Mouse (Mus musculus) ES-E14 (cell line): ENCODE results near the gene Sirt4. TPM values are rescaled to one million over a fixed set of nuclear protein-coding genes. Genes with fewer than 3 reads are reported as not detected.
A peak's percentile ranks its signal among the peaks of the same experiment; 100 is the strongest.

ENCODE experiments used
- DNase-seq: peaks from one replicate; pipeline ENCODE4 v3.0.0-alpha.2; 2013; ENCODE audit warnings: low read depth, low spot score
- H3K27ac ChIP-seq: 2 replicates; pipeline ENCODE4 v1.5.1; 2012; ENCODE audit warnings: low read depth, mild to moderate bottlenecking, low read length, moderate library complexity, mixed read lengths; ENCODE audit not compliant: poor library complexity, insufficient read depth, severe bottlenecking
- H3K36me3 ChIP-seq: 2 replicates; pipeline ENCODE4 v1.6.1; 2012; ENCODE audit warnings: mild to moderate bottlenecking, low read length, moderate library complexity, mixed read lengths; ENCODE audit not compliant: control insufficient read depth, poor library complexity, insufficient read depth, severe bottlenecking
- H3K4me1 ChIP-seq, 2 experiments: fragments of 150-350 bp in 1 of 2; sonication (generic) in 1 of 2; 2 replicates each; pipeline ENCODE4 v1.6.1; 2012; ENCODE audit warnings: low read length in 2 of 2, mild to moderate bottlenecking in 1 of 2, mixed read lengths in 1 of 2; ENCODE audit not compliant: control insufficient read depth in 2 of 2, insufficient read depth in 2 of 2, poor library complexity in 1 of 2
- H3K4me3 ChIP-seq, 2 experiments: fragments of 150-350 bp in 1 of 2; sonication (generic) in 1 of 2; 2 replicates each; pipeline ENCODE4 v1.5.1; 2012; ENCODE audit warnings: low read length in 2 of 2, low read depth in 1 of 2, mild to moderate bottlenecking in 1 of 2, mixed read lengths in 1 of 2; ENCODE audit not compliant: insufficient read depth in 1 of 2, poor library complexity in 1 of 2, severe bottlenecking in 1 of 2
- H3K9ac ChIP-seq: 2 replicates; pipeline ENCODE4 v1.6.1; 2012; ENCODE audit warnings: low read depth, mild to moderate bottlenecking, low read length, mixed read lengths; ENCODE audit not compliant: poor library complexity, insufficient read depth, severe bottlenecking
- H3K9me3 ChIP-seq: fragments of 150-350 bp; sonication (generic); 2 replicates; pipeline ENCODE4 v1.6.1; 2012; ENCODE audit warnings: low read depth, mild to moderate bottlenecking, low read length; ENCODE audit not compliant: control insufficient read depth, insufficient read depth
- CHD2 ChIP-seq: IDR thresholded peaks from 2 replicates; pipeline ENCODE4 v1.6.1; 2014; ENCODE audit warnings: mild to moderate bottlenecking, low read depth, low read length, inconsistent platforms
- HCFC1 ChIP-seq: IDR thresholded peaks from 2 replicates; pipeline ENCODE4 v1.6.1; 2012; ENCODE audit warnings: low read length, inconsistent platforms, borderline replicate concordance; ENCODE audit not compliant: insufficient read depth
- MAFK ChIP-seq: IDR thresholded peaks from 2 replicates; pipeline ENCODE4 v1.6.1; 2014; ENCODE audit warnings: mild to moderate bottlenecking, low read depth, low read length, inconsistent platforms; ENCODE audit not compliant: insufficient read depth
- ZC3H11A ChIP-seq: IDR thresholded peaks from 2 replicates; pipeline ENCODE4 v1.6.1; 2012; ENCODE audit warnings: low read depth, mild to moderate bottlenecking, inconsistent platforms, low read length, borderline replicate concordance
- ZNF384 ChIP-seq: IDR thresholded peaks from 2 replicates; pipeline ENCODE4 v1.6.1; 2012; ENCODE audit warnings: low read depth, low read length, inconsistent platforms
- in situ Hi-C, 2 experiments: fragments of 600-800 bp; cut with MboI; formaldehyde crosslinking; loops; one replicate each; pipeline ENCODE4 v1.15.1; 2025; ENCODE audit warnings: low sequenced_read_pairs in 2 of 2, inconsistent platforms in 1 of 2; ENCODE audit not compliant: unreplicated experiment in 2 of 2
- total RNA-seq: library from RNA; depleted of rRNA; stranded (reverse); fragments of 300-350 nt; gene quantifications from 2 replicates; pipeline ENCODE4 v1.2.3, GENCODE M21; 2012

The Sirt4 gene
- total RNA-seq, 1 experiment, result 15.3 TPM

- in situ Hi-C loops, result no loop called here
- peak overlapping the region; percentile 44; the same call in 1 of the 2 replicates for H3K9ac ChIP-seq
- peaks cover 41% of the 10 kb centered on the region for H3K36me3 ChIP-seq
- no peak overlapping the region for H3K27ac ChIP-seq
- no peaks in the 10 kb centered on the region for H3K9me3 ChIP-seq
- DNase-seq, result no peak
- H3K4me1 ChIP-seq, result peaks cover 0 to 9% of the 10 kb centered on the region in 2 experiments; a peak in 1 of 4 replicates
- H3K4me3 ChIP-seq, result no peak overlapping the region
- TF ChIP-seq CHD2, result no peak
- no peak for TF ChIP-seq ZC3H11A
- TF ChIP-seq MAFK, result no peak
- TF ChIP-seq ZNF384, result no peak
- TF ChIP-seq HCFC1, result no peak
These were observed 14.7 kb downstream of the Sirt4 start for GRCm38 (mm10) chr5:115469791-115470190.

- peaks cover 26% of the 10 kb centered on the region for H3K36me3 ChIP-seq
- DNase-seq, result no peak
- peak within 1 kb of the TSS; percentile 84 to 95 for H3K4me3 ChIP-seq
- peak within 1 kb of the TSS; percentile 88 for H3K27ac ChIP-seq
- in situ Hi-C loops, result no loop called here
- H3K9me3 ChIP-seq, result no peaks in the 10 kb centered on the region
- peaks cover 0 to 10% of the 10 kb centered on the region in 2 experiments; a peak in 1 of 4 replicates for H3K4me1 ChIP-seq
- H3K9ac ChIP-seq, result peak within 1 kb of the TSS; percentile 89
- no peak for TF ChIP-seq CHD2
- no peak for TF ChIP-seq MAFK
- TF ChIP-seq HCFC1, result no peak
- no peak; the same call in 1 of the 2 replicates for TF ChIP-seq ZNF384
These were observed 18.7 kb downstream of the Sirt4 start, which contains the start of gene Pla2g1b for GRCm38 (mm10) chr5:115465642-115466420. Gene Pla2g1b, plus strand, starts transcription at chr5:115466262.

DNA sequence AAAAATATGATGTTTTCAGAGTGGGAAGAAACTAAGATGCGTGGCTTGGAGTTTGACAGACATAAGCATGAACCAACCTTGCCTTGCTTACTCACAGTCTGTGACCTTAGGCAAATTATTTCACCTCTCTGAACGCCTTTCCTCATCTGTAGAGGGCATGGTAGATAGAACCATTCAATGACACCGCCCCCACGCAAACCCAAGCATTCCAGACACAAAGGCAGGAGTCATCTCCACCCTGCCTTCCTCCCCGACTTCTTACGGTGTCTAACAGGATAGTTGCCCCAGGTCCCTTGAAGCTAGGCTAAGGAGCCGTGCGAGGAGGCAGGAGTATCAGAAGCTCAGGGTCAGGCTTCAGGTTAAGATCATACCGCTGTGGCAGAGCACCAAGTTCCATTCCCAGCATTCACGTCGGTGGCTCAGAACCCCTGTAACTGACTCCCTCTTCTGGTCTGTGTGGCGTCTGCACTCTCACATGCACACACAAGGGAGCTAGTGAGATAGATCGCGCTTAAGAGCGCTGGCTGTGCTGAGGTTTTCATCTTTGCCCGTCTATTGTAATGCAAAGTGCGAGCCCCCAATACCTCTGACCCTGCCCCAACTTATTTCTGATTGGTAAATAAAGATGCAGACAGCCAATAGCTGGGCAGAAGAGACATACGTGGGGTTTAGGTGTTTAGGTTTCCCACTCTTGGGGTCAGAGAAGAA, 20.0 kb downstream of the Sirt4 start:
- in situ Hi-C loops, result no loop called here
- TF ChIP-seq ZNF384 (no peak), MAFK (no peak), HCFC1 (peak; percentile 34; the same call in 1 of the 2 replicates), CHD2 (0 out of 2 replicates have a peak, but pooled peaks have one; percentile 30), ZC3H11A (no peak)
- peak overlapping the region; percentile 84 to 95 for H3K4me3 ChIP-seq
- H3K4me1 ChIP-seq, result peaks cover 0 to 6% of the 10 kb centered on the region in 2 experiments; a peak in 1 of 4 replicates
- H3K36me3 ChIP-seq, result peaks cover 21% of the 10 kb centered on the region
- peak; percentile 91 for DNase-seq
- peak overlapping the region; percentile 89 for H3K9ac ChIP-seq
- peak overlapping the region; percentile 78 for H3K27ac ChIP-seq
- H3K9me3 ChIP-seq, result no peaks in the 10 kb centered on the region

GRCm38 (mm10) chr5:115458918-115459317, 25.6 kb downstream of the Sirt4 start:
- Histone ChIP-seq H3K36me3 (no peaks in the 10 kb centered on the region), H3K9me3 (no peaks in the 10 kb centered on the region), H3K4me1 (peaks cover 0 to 5% of the 10 kb centered on the region in 2 experiments; a peak in 2 of 4 replicates), H3K27ac (no peak overlapping the region), H3K4me3 (no peak overlapping the region), H3K9ac (no peak overlapping the region)
- in situ Hi-C loops, result no loop called here
- DNase-seq, result no peak
- TF ChIP-seq MAFK, result no peak
- no peak for TF ChIP-seq ZNF384
- no peak for TF ChIP-seq HCFC1
- TF ChIP-seq ZC3H11A, result no peak
- no peak for TF ChIP-seq CHD2
